29 mouse cellular contexts compared by ENCODE assay signal in the genomic region with DNA sequence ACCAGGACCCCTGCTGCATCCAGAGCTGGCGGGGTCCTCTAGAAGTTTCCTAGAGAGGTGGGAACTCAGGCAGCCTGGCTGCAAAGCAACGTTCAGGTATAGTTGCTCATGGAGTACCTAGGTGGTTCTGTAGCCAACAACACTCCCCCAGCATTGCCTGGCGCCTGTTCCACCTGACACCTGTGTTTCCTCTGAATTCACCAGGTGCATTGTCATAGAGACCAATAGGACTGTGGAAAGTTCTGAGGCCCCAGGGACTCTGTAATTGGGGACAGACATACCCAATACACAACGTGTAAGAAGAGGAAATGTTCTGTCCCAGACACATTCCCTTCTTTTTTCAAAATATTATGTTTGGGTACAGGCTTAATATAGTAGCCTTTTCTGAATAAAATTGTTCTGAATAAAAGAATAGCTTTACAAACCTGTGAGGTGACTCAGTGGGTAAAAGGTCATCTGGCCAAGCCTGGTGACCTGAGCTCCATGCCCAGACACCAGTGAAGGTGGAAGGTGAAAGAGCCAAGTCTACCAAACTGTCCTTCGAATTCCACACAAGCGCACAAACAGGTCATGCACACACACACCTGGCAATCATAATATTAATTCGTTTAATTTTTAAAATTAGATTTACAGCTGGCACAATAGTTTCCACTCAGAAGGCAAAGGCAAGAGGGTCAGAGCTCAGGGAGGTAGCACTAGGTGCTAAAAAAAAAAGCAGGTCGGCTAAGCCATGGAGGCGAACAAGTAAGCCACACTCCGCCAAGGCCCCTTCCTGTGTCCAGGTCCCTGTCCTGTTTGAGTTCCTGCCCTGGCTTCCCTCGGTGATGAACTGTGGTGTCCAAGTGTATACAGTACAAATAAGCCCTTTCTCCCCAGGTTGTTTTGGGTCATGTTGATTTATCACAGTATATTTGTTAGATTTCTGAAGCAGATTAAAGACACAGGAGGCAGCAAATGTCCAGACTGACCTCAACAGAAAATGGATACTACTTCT. TPM values are rescaled to one million over a fixed set of nuclear protein-coding genes. Genes with fewer than 3 reads are reported as not detected.
A peak's percentile ranks its signal among the peaks of the same experiment; 100 is the strongest.
DNase-seq lines count a peak whose midpoint lies in the region; ATAC-seq and TF ChIP-seq lines count a peak whose summit lies in the region.
"Had no signal": no experiment of that assay in that cellular context is flagged by ENCODE, and none has a peak within 500 bp of the region (broad histone marks: within the 10 kb centered on the region; RNA-seq: fewer than 3 reads in every experiment).

A gene (minus strand): TSS at position 135 of the 994 bp plus-strand sequence.

- peak; percentile 3 for DNase-seq in kidney, adult 18-20 months
- DNase-seq in kidney, postnatal 25 days: no peak
- peak; percentile 90 for DNase-seq in liver, adult 2 months (ENCODE audit: extremely low read depth, low read depth, low spot score)
- DNase-seq in liver, embryonic 11.5 days (ENCODE audit: low spot score): no peak
- DNase-seq in A20 (ENCODE audit: low read depth, low spot score) (peak; percentile 66), CH12.LX (ENCODE audit: extremely low read depth) (peak; percentile 57)
- no peak for DNase-seq in adrenal gland, postnatal 25 days
- DNase-seq in adrenal gland, adult (ENCODE audit: inconsistent age in 2 of 2, low spot score in 1 of 2): no peak
- DNase-seq: adrenal gland, adult 2 months; adrenal gland, postnatal 36 days; B cell, adult 2 months; cerebellum, adult 11 months; cerebellum, adult 8-10 months; cerebellum, postnatal 14 days; embryo, embryonic 11 days; gastrocnemius, postnatal 10 days; heart, adult 2 months; heart, postnatal 4 days had no signal

- H3K9me3 ChIP-seq in liver, embryonic 11.5 days (ENCODE audit: control insufficient read depth, low read length): no peaks in the 10 kb centered on the region
- H3K9me3 ChIP-seq in CH12.LX (replicated peaks; ENCODE audit: low read length): no peaks in the 10 kb centered on the region
- H3K9me3 ChIP-seq: embryonic facial prominence, embryonic 12.5 days; forebrain, embryonic 12.5 days; heart, embryonic 13.5 days; hindbrain, embryonic 12.5 days had no signal

- peak; percentile 63 for TF ChIP-seq EP300 in CH12.LX (IDR thresholded peaks at IDR 0.05; ENCODE audit: low read length)

- no peak for ATAC-seq in liver, embryonic 11.5 days (replicated peaks; ENCODE audit: low FRiP score)
- ATAC-seq: activated CD4-positive, CD25-positive, alpha-beta regulatory T cell, adult 4 months; CD4-positive, CD25-positive, alpha-beta regulatory T cell, adult 4 months; forebrain, embryonic 16.5 days; hindbrain, embryonic 16.5 days; Patski had no signal

- in situ Hi-C loops in CH12.LX (cut with MboI; ENCODE audit: low pct_ligation_motif_present, low pct_unique_long_range_greater_than_20kb, low sequenced_read_pairs): loop anchor here (10.0 kb wide), 1 partner anchor 118 kb away; no protein-coding TSS in a partner anchor

- H3K4me3 ChIP-seq in liver, adult 2 months (ENCODE audit: insufficient read depth, low read depth, low read length): no peak within 1 kb of the TSS
- H3K4me3 ChIP-seq in liver, embryonic 11.5 days (ENCODE audit: low read depth, low read length): no peak within 1 kb of the TSS
- peak within 1 kb of the TSS in 2 of 3 experiments; percentile 8 to 17 for H3K4me3 ChIP-seq in CH12.LX (replicated peaks in 1 of 3; ENCODE audit: low read depth in 2 of 3, low read length in 2 of 3, poor library complexity in 1 of 3)
- H3K4me3 ChIP-seq: embryonic facial prominence, embryonic 12.5 days; forebrain, embryonic 12.5 days; heart, adult 2 months; heart, embryonic 13.5 days; hindbrain, embryonic 12.5 days had no signal

- H3K9ac ChIP-seq in liver, adult 2 months (ENCODE audit: low read depth, low read length): no peak within 1 kb of the TSS
- H3K9ac ChIP-seq in liver, embryonic 11.5 days (ENCODE audit: low read depth, low read length): no peak within 1 kb of the TSS
- H3K9ac ChIP-seq in CH12.LX (ENCODE audit: insufficient read depth, low read depth): peak within 1 kb of the TSS; percentile 1; the same call in 1 of the 2 replicates
- H3K9ac ChIP-seq: embryonic facial prominence, embryonic 12.5 days; forebrain, embryonic 12.5 days; heart, embryonic 13.5 days; hindbrain, embryonic 12.5 days had no signal

- H3K4me1 ChIP-seq in liver, adult 2 months (ENCODE audit: control insufficient read depth, insufficient read depth, low read length): peaks cover 16% of the 10 kb centered on the region
- no peaks in the 10 kb centered on the region for H3K4me1 ChIP-seq in liver, embryonic 11.5 days (replicated peaks; ENCODE audit: control insufficient read depth, insufficient read depth, low read length)
- H3K4me1 ChIP-seq in CH12.LX (ENCODE audit: control insufficient read depth in 1 of 2, insufficient read depth in 2 of 2): peaks cover 42 to 95% of the 10 kb centered on the region in 2 experiments
- H3K4me1 ChIP-seq: heart, embryonic 13.5 days had no signal

- peak within 1 kb of the TSS; percentile 31; the same call in 1 of the 2 replicates for H3K27ac ChIP-seq in liver, adult 2 months (replicated peaks; ENCODE audit: insufficient read depth, low read depth, low read length)
- H3K27ac ChIP-seq in liver, embryonic 11.5 days (ENCODE audit: low read depth, low read length): no peak within 1 kb of the TSS
- peak within 1 kb of the TSS; percentile 77 for H3K27ac ChIP-seq in CH12.LX (ENCODE audit: insufficient read depth, low read depth)
- H3K27ac ChIP-seq: embryonic facial prominence, embryonic 12.5 days; forebrain, embryonic 12.5 days; heart, adult 2 months; heart, embryonic 13.5 days; hindbrain, embryonic 12.5 days had no signal

- no peak for TF ChIP-seq CTCF in liver, adult 2 months (IDR thresholded peaks at IDR 0.05; ENCODE audit: low read depth, low read length)
- TF ChIP-seq CTCF in CH12.LX (conservative IDR thresholded peaks at IDR 0.05 in 1 of 2, IDR thresholded peaks at IDR 0.05 in 1 of 2; ENCODE audit: low read depth in 2 of 2, low read length in 2 of 2): no peak

- H3K4me2 ChIP-seq in liver, embryonic 11.5 days: no peak within 1 kb of the TSS
- no peak within 1 kb of the TSS for H3K4me2 ChIP-seq in CH12.LX (ENCODE audit: insufficient read depth, low read depth, poor library complexity, severe bottlenecking)
- H3K4me2 ChIP-seq: embryonic facial prominence, embryonic 12.5 days; forebrain, embryonic 12.5 days; heart, embryonic 13.5 days; hindbrain, embryonic 12.5 days had no signal

- TF ChIP-seq POLR2A in liver, adult 2 months (IDR thresholded peaks at IDR 0.05; ENCODE audit: extremely low read depth, insufficient read depth, low read length): no peak
- no peak for TF ChIP-seq POLR2A in CH12.LX (IDR thresholded peaks at IDR 0.05; ENCODE audit: low read depth, low read length)

- no peaks in the 10 kb centered on the region for H3K79me2 ChIP-seq in liver, adult 2 months (ENCODE audit: control insufficient read depth, insufficient read depth, low read length)
- H3K79me2 ChIP-seq in CH12.LX (replicated peaks; ENCODE audit: control insufficient read depth, extremely low read depth, insufficient read depth, poor library complexity, severe bottlenecking): no peaks in the 10 kb centered on the region

- H3K27me3 ChIP-seq in liver, adult 2 months (ENCODE audit: control insufficient read depth, insufficient read depth, low read length): no peaks in the 10 kb centered on the region
- no peaks in the 10 kb centered on the region for H3K27me3 ChIP-seq in liver, embryonic 11.5 days (replicated peaks; ENCODE audit: control insufficient read depth, insufficient read depth, low read length)
- no peaks in the 10 kb centered on the region for H3K27me3 ChIP-seq in CH12.LX (replicated peaks)
- H3K27me3 ChIP-seq: forebrain, embryonic 12.5 days; heart, embryonic 13.5 days; hindbrain, embryonic 12.5 days; Patski had no signal

- dilution Hi-C loops in CH12.LX (cut with MboI; ENCODE audit: extremely low pct_ligation_motif_present, extremely low pct_unique_long_range_greater_than_20kb, low sequenced_read_pairs): no loop called here

- H3K36me3 ChIP-seq in liver, adult 2 months (ENCODE audit: control insufficient read depth, insufficient read depth, low read length): no peaks in the 10 kb centered on the region
- H3K36me3 ChIP-seq in liver, embryonic 11.5 days (ENCODE audit: control insufficient read depth, insufficient read depth, low read length): no peaks in the 10 kb centered on the region
- no peaks in the 10 kb centered on the region for H3K36me3 ChIP-seq in CH12.LX (replicated peaks in 1 of 2; ENCODE audit: control insufficient read depth in 1 of 2, insufficient read depth in 1 of 2, low read length in 1 of 2)
- H3K36me3 ChIP-seq: embryonic facial prominence, embryonic 12.5 days; forebrain, embryonic 12.5 days; heart, embryonic 13.5 days; hindbrain, embryonic 12.5 days had no signal

- no peak for TF ChIP-seq RAD21 in CH12.LX (IDR thresholded peaks at IDR 0.05; ENCODE audit: low read depth, low read length)

- WGBS in liver, adult 2 months: 41% methylated on average over 11 of the region's 11 CpGs
- 69% methylated on average over 11 of the region's 11 CpGs for WGBS in liver, embryonic 11.5 days

TF ChIP-seq in CH12.LX, 34 proteins besides CTCF, POLR2A, EP300 and RAD21:
- no peak for TF ChIP-seq JUND (conservative IDR thresholded peaks at IDR 0.05; ENCODE audit: low read depth, low read length)
- peak; percentile 81 for TF ChIP-seq TCF12 (IDR thresholded peaks at IDR 0.05; ENCODE audit: low read depth, low read length)

RNA-seq across cellular contexts. Expression of the gene that starts here (rescaled TPM):
- not detected in 2 replicates for total RNA-seq in liver, adult 2 months (2014; rRNA removed)
- polyA plus RNA-seq in liver, adult 2 months (2012; rRNA removed): not detected in 2 replicates
- 0.29 TPM in 1 of 2 replicates, not detected in the other for polyA plus RNA-seq in liver, embryonic 11.5 days (2014; fragmentation: Nextera tagmentation; extraction: Ambion mirVana)
- total RNA-seq in CH12.LX (2012; rRNA removed) (1.0 and 1.3 TPM in 2 replicates), CH12.LX (2014; rRNA removed) (2.2 and 2.4 TPM in 2 replicates)
- 4.7 and 5.2 TPM in 2 replicates for polyA plus RNA-seq in CH12.LX (2012; ENCODE audit: insufficient read length, low read depth)
- total RNA-seq in adrenal gland, postnatal 25 days (2021): 0.90 and 1.7 TPM in 2 replicates
- total RNA-seq: common myeloid progenitor, adult 5-6 weeks; heart, adult 2 months had no signal
- polyA plus RNA-seq: adrenal gland, adult 2 months; brain, embryonic 14.5 days; forebrain, embryonic 12.5 days; heart, adult 2 months; Patski had no signal

Comparison
In these comparisons a context has a peak if more than half of its experiments do, and no peak if none do; other contexts are left out.
1. DNase-seq: peak in kidney, adult 18-20 months (single experiment), A20 (single experiment) and CH12.LX (single experiment); none in kidney, postnatal 25 days (0 of 2), liver, embryonic 11.5 days (single experiment), adrenal gland, postnatal 25 days (single experiment) and adrenal gland, adult (0 of 2).
2. Peak in DNase-seq and H3K27ac ChIP-seq in liver, adult 2 months; RNA of the gene not detected or under 1 TPM.
3. H3K4me3 ChIP-seq: peak in CH12.LX (2 of 3); none in liver, adult 2 months (single experiment) and liver, embryonic 11.5 days (single experiment).